Mouse (Mus musculus) cerebellum, adult 8-10 months (tissue): ENCODE results near the gene Caap1.

Experiments
- DNase-seq: peaks from one replicate; pipeline ENCODE4 v3.0.0; 2022

Gene Caap1

GRCm38 (mm10) chr4:94476749-94477399 lies 79.7 kb downstream of the Caap1 start:
- no peak for DNase-seq

GRCm38 (mm10) chr4:94473286-94473685 lies 83.3 kb downstream of the Caap1 start:
- no peak for DNase-seq

- DNase-seq: no peak
Measured at GRCm38 (mm10) chr4:94459424-94459823, 97.2 kb downstream of the Caap1 start.

- DNase-seq: no peak
Measured at GRCm38 (mm10) chr4:94454857-94455256, 101.7 kb downstream of the Caap1 start.
